Mouse (Mus musculus) midbrain, postnatal 0 days (tissue): ENCODE data around the gene Fbln7. TPM values are rescaled to one million over a fixed set of nuclear protein-coding genes. Genes with fewer than 3 reads are reported as not detected.

Experiments used
- ATAC-seq: fragments of 200-750 bp; cut with Nextera tagmentation; 2 replicates; pipeline ENCODE4 v1.8.0; 2017; ENCODE audit warnings: moderate number of reproducible peaks, mild to moderate bottlenecking, moderate TSS enrichment, moderate library complexity; ENCODE audit not compliant: low FRiP score
- DNase-seq: peaks from one replicate; pipeline ENCODE4 v3.0.0-alpha.2; 2015; ENCODE audit warnings: low spot score
- H3K27ac ChIP-seq: fragments of 300-500 bp; sonication (generic); 2 replicates; pipeline ENCODE4 v1.5.1; 2014; ENCODE audit warnings: low read depth, mild to moderate bottlenecking, low read length, mixed read lengths
- H3K27me3 ChIP-seq: fragments of 300-500 bp; sonication (generic); 2 replicates; pipeline ENCODE4 v1.6.1; 2014; ENCODE audit warnings: low read length, control low read depth, mixed read lengths; ENCODE audit not compliant: insufficient read depth
- H3K36me3 ChIP-seq: fragments of 300-500 bp; sonication (generic); 2 replicates; pipeline ENCODE4 v1.6.1; 2014; ENCODE audit warnings: low read length, control low read depth, mixed read lengths; ENCODE audit not compliant: insufficient read depth
- H3K4me1 ChIP-seq: fragments of 300-500 bp; sonication (generic); 2 replicates; pipeline ENCODE4 v1.6.1; 2014; ENCODE audit warnings: mild to moderate bottlenecking, control low read depth, antibody characterized with exemption, low read length, mixed read lengths; ENCODE audit not compliant: insufficient read depth
- H3K4me2 ChIP-seq: fragments of 300-500 bp; sonication (generic); 2 replicates; pipeline ENCODE4 v1.6.1; 2014; ENCODE audit warnings: low read depth, mild to moderate bottlenecking, low read length, mixed read lengths; ENCODE audit not compliant: poor library complexity, severe bottlenecking
- H3K4me3 ChIP-seq: fragments of 300-500 bp; sonication (generic); 2 replicates; pipeline ENCODE4 v1.5.1; 2014; ENCODE audit warnings: low read depth, mild to moderate bottlenecking, low read length, moderate library complexity
- H3K9ac ChIP-seq: fragments of 300-500 bp; sonication (generic); replicated peaks from 2 replicates; pipeline ENCODE4 v1.6.1; 2014; ENCODE audit warnings: mild to moderate bottlenecking, low read length, moderate library complexity, mixed read lengths; ENCODE audit not compliant: poor library complexity, severe bottlenecking
- H3K9me3 ChIP-seq: fragments of 300-500 bp; sonication (generic); 2 replicates; pipeline ENCODE4 v1.6.1; 2016; ENCODE audit warnings: low read length, control low read depth
- CTCF ChIP-seq: IDR thresholded peaks from 2 replicates; pipeline ENCODE4 v1.5.1; 2016; ENCODE audit warnings: antibody characterized with exemption, mild to moderate bottlenecking
- WGBS: fragments of 180-500 bp; shearing (Covaris S2); extraction: QIAGEN DNeasy Blood & Tissue Kit; methylation state at CpG from one replicate; pipeline ENCODE4 v1.1.7; 2014; 5-methylcytosine and 5-hydroxymethylcytosine counted together
- microRNA-seq: library from miRNA; unstranded; fragments of <30 nt; microRNA quantifications from one replicate; pipeline ENCODE4, GENCODE M21; 2016; ENCODE audit warnings: borderline number of aligned reads
- polyA plus RNA-seq: library from polyadenylated mRNA; unstranded; fragments of >200 nt; fragmentation: Nextera tagmentation; extraction: Ambion mirVana; gene quantifications from 2 replicates; pipeline ENCODE4 v1.2.1, GENCODE M21; 2015
- total RNA-seq: library from RNA; depleted of rRNA; stranded (reverse); fragments of >200 nt; gene quantifications from 2 replicates; pipeline ENCODE4 v1.2.3, GENCODE M21; 2014; rRNA removed

Fbln7 gene
- total and polyA plus RNA-seq, 2 experiments from 2014 or later: 4.2 to 6.3 TPM

GRCm38 (mm10) chr2:128930704-128931103 lies 67.9 kb downstream of the Fbln7 start:
- TF ChIP-seq CTCF: no peak
- Histone ChIP-seq H3K27me3 (no peaks in the 10 kb centered on the region), H3K27ac (no peak overlapping the region), H3K9me3 (no peaks in the 10 kb centered on the region), H3K36me3 (peaks cover 20% of the 10 kb centered on the region), H3K4me2 (no peak overlapping the region), H3K4me3 (no peak overlapping the region), H3K4me1 (no peaks in the 10 kb centered on the region), H3K9ac (no peak overlapping the region)
- DNase-seq (no peak), ATAC-seq (no peak)

GRCm38 (mm10) chr2:128936256-128936655 lies 73.5 kb downstream of the Fbln7 start:
- WGBS: 92% methylated on average over 3 of the region's 3 CpGs
- H3K36me3 ChIP-seq: peaks cover 17% of the 10 kb centered on the region
- DNase-seq: no peak
- no peak overlapping the region for H3K4me3 ChIP-seq
- no peaks in the 10 kb centered on the region for H3K27me3 ChIP-seq
- ATAC-seq: no peak
- no peak for TF ChIP-seq CTCF
- H3K9ac ChIP-seq: no peak overlapping the region
- H3K4me2 ChIP-seq: no peak overlapping the region
- H3K4me1 ChIP-seq: no peaks in the 10 kb centered on the region
- H3K27ac ChIP-seq: no peak overlapping the region
- H3K9me3 ChIP-seq: no peaks in the 10 kb centered on the region

DNA sequence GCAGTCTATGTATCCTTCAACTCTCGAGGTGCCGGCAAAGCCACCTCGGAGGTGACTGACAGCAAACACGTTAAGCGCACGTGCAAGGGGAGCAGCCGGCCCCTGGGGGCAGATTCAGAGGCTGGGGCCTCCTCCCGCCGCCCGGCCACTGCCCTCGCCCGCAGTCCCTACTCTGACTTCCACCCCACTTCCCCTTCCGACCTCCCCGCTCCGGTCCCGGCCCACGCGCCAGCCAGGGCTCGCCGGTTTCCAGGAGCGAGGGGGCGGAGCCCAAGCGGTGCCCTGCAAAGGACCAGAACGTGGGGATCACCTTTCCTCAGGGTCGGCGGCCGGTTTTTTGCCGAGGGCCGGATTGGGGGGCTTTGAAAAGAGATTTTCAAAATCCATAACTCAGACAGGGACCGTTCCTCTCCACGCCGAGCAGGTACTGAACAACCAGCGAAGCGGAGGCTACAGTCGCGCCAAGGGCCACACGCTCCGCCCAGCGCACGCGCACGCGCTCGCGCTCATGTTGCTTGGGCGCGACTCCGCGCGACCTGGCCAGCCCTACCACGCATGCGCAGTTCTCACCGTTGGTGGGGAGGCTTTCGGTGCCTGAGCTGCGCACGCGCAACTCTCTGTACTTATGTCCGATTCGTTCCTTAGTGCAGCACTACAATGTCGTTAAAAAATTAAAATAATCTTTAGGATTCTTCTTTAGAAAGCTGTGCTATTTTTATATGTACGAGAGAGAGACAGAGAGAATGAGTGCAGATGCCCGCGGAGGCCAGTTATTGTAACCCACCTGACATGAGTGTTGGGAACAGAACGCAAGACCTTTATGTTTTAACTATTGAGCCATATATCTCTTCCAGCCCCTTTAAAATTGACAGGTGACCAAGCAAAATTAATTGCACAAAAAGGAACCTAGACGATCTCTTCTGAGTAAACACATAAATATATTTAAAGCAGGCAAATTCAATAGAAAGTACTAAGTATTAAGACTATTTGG lies 81.1 kb downstream of the Fbln7 start, which contains the start of gene Zc3h8:
Gene Zc3h8 (minus strand): TSS at position 540 of the 991 bp plus-strand sequence.
- no peaks in the 10 kb centered on the region for H3K27me3 ChIP-seq
- peak within 1 kb of the TSS; percentile 74 for H3K4me2 ChIP-seq
- peak; percentile 98 for DNase-seq
- H3K36me3 ChIP-seq: 0 out of 2 replicates have a peak, but pooled peaks cover 3% of the 10 kb centered on the region
- no peaks in the 10 kb centered on the region for H3K4me1 ChIP-seq
- peak within 1 kb of the TSS; percentile 83 for H3K27ac ChIP-seq
- peak within 1 kb of the TSS; percentile 81 for H3K9ac ChIP-seq
- TF ChIP-seq CTCF: no peak
- peak within 1 kb of the TSS; percentile 85 for H3K4me3 ChIP-seq
- peak; percentile 94 for ATAC-seq
- H3K9me3 ChIP-seq: no peaks in the 10 kb centered on the region
- WGBS: 2% methylated on average over 65 of the region's 65 CpGs

Small RNAs within 50 kb of the gene (microRNA-seq; reads per million reads assigned to microRNA genes)
- gene Gm22859: not detected

Other genes starting within 250 kb of the Fbln7 start
- gene Anapc1, start 175.6 kb upstream of the Fbln7 start, total RNA-seq: 65.2 and 81.1 TPM in 2 replicates
- gene Anapc1, start 175.6 kb upstream of the Fbln7 start, polyA plus RNA-seq: 22.1 and 25.3 TPM in 2 replicates
- gene Mertk, start 164.0 kb upstream of the Fbln7 start, total RNA-seq: 6.2 and 7.7 TPM in 2 replicates
- 2.0 and 2.6 TPM in 2 replicates for gene Mertk, start 164.0 kb upstream of the Fbln7 start, polyA plus RNA-seq
- gene Tmem87b, start 44.9 kb upstream of the Fbln7 start, total RNA-seq: 27.7 and 32.3 TPM in 2 replicates
- gene Tmem87b, start 44.9 kb upstream of the Fbln7 start, polyA plus RNA-seq: 34.8 and 35.7 TPM in 2 replicates
- 3.5 and 5.0 TPM in 2 replicates for gene Zc3h8, start 81.1 kb downstream of the Fbln7 start, total RNA-seq
- gene Zc3h8, start 81.1 kb downstream of the Fbln7 start, polyA plus RNA-seq: 14.7 and 15.5 TPM in 2 replicates
- 6.8 and 8.9 TPM in 2 replicates for gene Zc3h6, start 104.4 kb downstream of the Fbln7 start, total RNA-seq
- gene Zc3h6, start 104.4 kb downstream of the Fbln7 start, polyA plus RNA-seq: 4.8 and 5.9 TPM in 2 replicates
- gene Gm10762, start 104.7 kb downstream of the Fbln7 start, total RNA-seq: 26.6 and 29.8 TPM in 2 replicates
- 14.9 and 18.2 TPM in 2 replicates for gene Gm10762, start 104.7 kb downstream of the Fbln7 start, polyA plus RNA-seq
- 1.8 and 2.3 TPM in 2 replicates for gene Vinac1, start 185.2 kb downstream of the Fbln7 start, total RNA-seq
- gene Vinac1, start 185.2 kb downstream of the Fbln7 start, polyA plus RNA-seq: 0.94 and 1.1 TPM in 2 replicates
- gene Ttl, start 203.0 kb downstream of the Fbln7 start, total RNA-seq: 53.7 and 58.0 TPM in 2 replicates
- 28.8 and 30.2 TPM in 2 replicates for gene Ttl, start 203.0 kb downstream of the Fbln7 start, polyA plus RNA-seq
- gene Polr1b, start 238.0 kb downstream of the Fbln7 start, total RNA-seq: 23.1 and 25.9 TPM in 2 replicates
- gene Polr1b, start 238.0 kb downstream of the Fbln7 start, polyA plus RNA-seq: 10.4 and 11.1 TPM in 2 replicates